19 mouse cellular contexts compared by ENCODE assay signal in genomic region chr11:55217880-55218279, GRCm38 (mm10). TPM values are rescaled to one million over a fixed set of nuclear protein-coding genes. Genes with fewer than 3 reads are reported as not detected.
DNase-seq lines count a peak whose midpoint lies in the region; ATAC-seq and TF ChIP-seq lines count a peak whose summit lies in the region.
"Had no signal": no experiment of that assay in that cellular context is flagged by ENCODE, and none has a peak within 500 bp of the region (broad histone marks: within the 10 kb centered on the region; RNA-seq: fewer than 3 reads in every experiment).

No protein-coding gene starts in this region.

- 0 out of 2 replicates have a peak, but pooled peaks have one; percentile 3 for ATAC-seq in intestine, embryonic 16.5 days
- no peak for ATAC-seq in intestine, embryonic 15.5 days
- ATAC-seq in liver, embryonic 12.5 days: no peak
- no peak for ATAC-seq in liver, embryonic 11.5 days (replicated peaks; ENCODE audit: low FRiP score)
- ATAC-seq in liver, embryonic 13.5 days (ENCODE audit: low read depth): no peak; the same call in 1 of the 2 replicates

- no peaks in the 10 kb centered on the region for H3K27me3 ChIP-seq in intestine, embryonic 16.5 days (replicated peaks; ENCODE audit: control insufficient read depth, insufficient read depth, low read length)
- H3K27me3 ChIP-seq in intestine, embryonic 15.5 days (replicated peaks): no peaks in the 10 kb centered on the region
- no peaks in the 10 kb centered on the region for H3K27me3 ChIP-seq in liver, embryonic 12.5 days (replicated peaks)
- no peaks in the 10 kb centered on the region for H3K27me3 ChIP-seq in liver, embryonic 11.5 days (replicated peaks; ENCODE audit: control insufficient read depth, insufficient read depth, low read length)
- H3K27me3 ChIP-seq in liver, embryonic 13.5 days: no peaks in the 10 kb centered on the region
- H3K27me3 ChIP-seq: heart, embryonic 15.5 days; hindbrain, embryonic 12.5 days; kidney, embryonic 15.5 days; lung, embryonic 15.5 days had no signal

- no peak for TF ChIP-seq CTCF in olfactory bulb, adult 2 months (IDR thresholded peaks at IDR 0.05; ENCODE audit: insufficient read depth, low read depth, low read length)

- no peak for TF ChIP-seq POLR2A in olfactory bulb, adult 2 months (IDR thresholded peaks at IDR 0.05; ENCODE audit: insufficient read depth, low read depth, low read length)

- H3K27ac ChIP-seq in intestine, embryonic 16.5 days (ENCODE audit: low read length): peak overlapping the region; percentile 20; the same call in 1 of the 2 replicates
- H3K27ac ChIP-seq in intestine, embryonic 15.5 days: no peak overlapping the region
- H3K27ac ChIP-seq in liver, embryonic 12.5 days: peak overlapping the region; percentile 53; the same call in 1 of the 2 replicates
- H3K27ac ChIP-seq in liver, embryonic 11.5 days (ENCODE audit: low read depth, low read length): no peak overlapping the region
- peak overlapping the region; percentile 71 for H3K27ac ChIP-seq in liver, embryonic 13.5 days
- H3K27ac ChIP-seq in olfactory bulb, adult 2 months (ENCODE audit: insufficient read depth, low read depth, low read length): peak overlapping the region; percentile 81
- H3K27ac ChIP-seq: embryonic facial prominence, embryonic 10.5 days; heart, embryonic 15.5 days; hindbrain, embryonic 12.5 days had no signal

- H3K4me2 ChIP-seq in intestine, embryonic 16.5 days (ENCODE audit: low read depth, low read length): no peak overlapping the region
- no peak overlapping the region for H3K4me2 ChIP-seq in intestine, embryonic 15.5 days (replicated peaks)
- H3K4me2 ChIP-seq in liver, embryonic 12.5 days: no peak overlapping the region
- H3K4me2 ChIP-seq in liver, embryonic 11.5 days: no peak overlapping the region
- no peak overlapping the region for H3K4me2 ChIP-seq in liver, embryonic 13.5 days
- H3K4me2 ChIP-seq: heart, embryonic 15.5 days; hindbrain, embryonic 12.5 days; kidney, embryonic 15.5 days; lung, embryonic 15.5 days had no signal

- H3K4me3 ChIP-seq in intestine, embryonic 16.5 days (ENCODE audit: low read length): no peak overlapping the region
- H3K4me3 ChIP-seq in intestine, embryonic 15.5 days (replicated peaks): no peak overlapping the region
- no peak overlapping the region for H3K4me3 ChIP-seq in liver, embryonic 12.5 days
- H3K4me3 ChIP-seq in liver, embryonic 11.5 days (ENCODE audit: low read depth, low read length): no peak overlapping the region
- no peak overlapping the region for H3K4me3 ChIP-seq in liver, embryonic 13.5 days (replicated peaks)
- no peak overlapping the region for H3K4me3 ChIP-seq in olfactory bulb, adult 2 months (ENCODE audit: insufficient read depth, low read depth, low read length)
- H3K4me3 ChIP-seq: embryonic facial prominence, embryonic 10.5 days; heart, embryonic 15.5 days; hindbrain, embryonic 12.5 days; kidney, embryonic 15.5 days; lung, embryonic 15.5 days had no signal

- 0 out of 2 replicates have a peak, but pooled peaks cover 3% of the 10 kb centered on the region for H3K36me3 ChIP-seq in intestine, embryonic 16.5 days (ENCODE audit: control insufficient read depth, insufficient read depth, low read length)
- H3K36me3 ChIP-seq in intestine, embryonic 15.5 days: 0 out of 2 replicates have a peak, but pooled peaks cover 5% of the 10 kb centered on the region
- H3K36me3 ChIP-seq in liver, embryonic 12.5 days: peaks cover 52% of the 10 kb centered on the region
- peaks cover 14% of the 10 kb centered on the region for H3K36me3 ChIP-seq in liver, embryonic 11.5 days (ENCODE audit: control insufficient read depth, insufficient read depth, low read length)
- peaks cover 49% of the 10 kb centered on the region for H3K36me3 ChIP-seq in liver, embryonic 13.5 days

- DNase-seq in liver, embryonic 11.5 days (ENCODE audit: low spot score): no peak
- DNase-seq in liver, embryonic 13.5 days: no peak
- DNase-seq in cerebellum, adult 9-10 months: no peak
- no peak for DNase-seq in left cerebral cortex, postnatal 36 days (ENCODE audit: low spot score in 2 of 2)
- DNase-seq: adrenal gland, postnatal 10 days; cerebellum, adult 11-12 months; gastrocnemius, postnatal 14 days; heart, adult 18-20 months; lung, postnatal 4 days had no signal

- no peak overlapping the region for H3K9ac ChIP-seq in intestine, embryonic 16.5 days (ENCODE audit: low read depth, low read length)
- H3K9ac ChIP-seq in intestine, embryonic 15.5 days: no peak overlapping the region
- H3K9ac ChIP-seq in liver, embryonic 12.5 days: no peak overlapping the region
- H3K9ac ChIP-seq in liver, embryonic 11.5 days (ENCODE audit: low read depth, low read length): no peak overlapping the region
- H3K9ac ChIP-seq in liver, embryonic 13.5 days: no peak overlapping the region
- H3K9ac ChIP-seq: heart, embryonic 15.5 days; hindbrain, embryonic 12.5 days; kidney, embryonic 15.5 days; lung, embryonic 15.5 days had no signal

- H3K9me3 ChIP-seq in intestine, embryonic 16.5 days (ENCODE audit: control insufficient read depth, low read length): no peaks in the 10 kb centered on the region
- H3K9me3 ChIP-seq in intestine, embryonic 15.5 days: no peaks in the 10 kb centered on the region
- H3K9me3 ChIP-seq in liver, embryonic 12.5 days (replicated peaks): no peaks in the 10 kb centered on the region
- H3K9me3 ChIP-seq in liver, embryonic 11.5 days (ENCODE audit: control insufficient read depth, low read length): no peaks in the 10 kb centered on the region
- H3K9me3 ChIP-seq in liver, embryonic 13.5 days (replicated peaks): no peaks in the 10 kb centered on the region
- H3K9me3 ChIP-seq: embryonic facial prominence, embryonic 10.5 days; heart, embryonic 15.5 days; kidney, embryonic 15.5 days; lung, embryonic 15.5 days had no signal

- 86% methylated on average over 7 of the region's 7 CpGs for WGBS in intestine, embryonic 16.5 days
- WGBS in intestine, embryonic 15.5 days: 96% methylated on average over 7 of the region's 7 CpGs
- WGBS in liver, embryonic 12.5 days (ENCODE audit: insufficient replicate concordance): 88% methylated on average over 7 of the region's 7 CpGs
- WGBS in liver, embryonic 11.5 days: 86% methylated on average over 7 of the region's 7 CpGs
- WGBS in liver, embryonic 13.5 days (ENCODE audit: insufficient replicate concordance): 74% methylated on average over 7 of the region's 7 CpGs
- 68% methylated on average over 7 of the region's 7 CpGs for WGBS in olfactory bulb, adult 2 months

- intact Hi-C loops in left cerebral cortex, postnatal 36 days (cut with DNase I): no loop called here

- H3K4me1 ChIP-seq in intestine, embryonic 16.5 days (ENCODE audit: control insufficient read depth, insufficient read depth, low read length): peaks cover 12% of the 10 kb centered on the region
- peaks cover 10% of the 10 kb centered on the region; the same call in 1 of the 2 replicates for H3K4me1 ChIP-seq in intestine, embryonic 15.5 days (replicated peaks)
- peaks cover 40% of the 10 kb centered on the region for H3K4me1 ChIP-seq in liver, embryonic 12.5 days
- H3K4me1 ChIP-seq in liver, embryonic 11.5 days (replicated peaks; ENCODE audit: control insufficient read depth, insufficient read depth, low read length): peaks cover 2% of the 10 kb centered on the region; the same call in 1 of the 2 replicates
- H3K4me1 ChIP-seq in liver, embryonic 13.5 days (replicated peaks): peaks cover 52% of the 10 kb centered on the region
- peaks cover 25% of the 10 kb centered on the region for H3K4me1 ChIP-seq in olfactory bulb, adult 2 months (ENCODE audit: control insufficient read depth, insufficient read depth, low read length)
- H3K4me1 ChIP-seq: embryonic facial prominence, embryonic 10.5 days; hindbrain, embryonic 12.5 days had no signal

RNA-seq across cellular contexts. Expression of gene Slc36a1, which starts 13.7 kb away (rescaled TPM):
- 2.4 and 2.8 TPM in 2 replicates for polyA plus RNA-seq in intestine, embryonic 16.5 days (2015; fragmentation: Nextera tagmentation; extraction: Ambion mirVana)
- polyA plus RNA-seq in intestine, embryonic 15.5 days (2015; fragmentation: Nextera tagmentation; extraction: Ambion mirVana): 2.4 and 2.8 TPM in 2 replicates
- polyA plus RNA-seq in liver, embryonic 12.5 days (2016; fragmentation: Nextera tagmentation; extraction: Ambion mirVana): 1.5 and 1.6 TPM in 2 replicates
- 2.0 and 2.9 TPM in 2 replicates for polyA plus RNA-seq in liver, embryonic 11.5 days (2014; fragmentation: Nextera tagmentation; extraction: Ambion mirVana)
- polyA plus RNA-seq in liver, embryonic 13.5 days (2015; fragmentation: Nextera tagmentation; extraction: Ambion mirVana): 1.4 and 1.8 TPM in 2 replicates
- polyA plus RNA-seq in olfactory bulb, adult 2 months (2012; ENCODE audit: insufficient read depth, insufficient read length, low replicate concordance, missing spikeins): not detected in 2 replicates
- total RNA-seq in left cerebral cortex, postnatal 36 days (2021): 10 to 100 TPM; 75.4 to 76.4 TPM

RNA-seq across cellular contexts. Expression of gene Slc36a2, which starts 33.0 kb away (rescaled TPM):
- polyA plus RNA-seq in intestine, embryonic 16.5 days (2015; fragmentation: Nextera tagmentation; extraction: Ambion mirVana): 0.32 and 0.70 TPM in 2 replicates
- polyA plus RNA-seq in intestine, embryonic 15.5 days (2015; fragmentation: Nextera tagmentation; extraction: Ambion mirVana): 0.31 and 0.69 TPM in 2 replicates
- polyA plus RNA-seq in liver, embryonic 12.5 days (2016; fragmentation: Nextera tagmentation; extraction: Ambion mirVana): 6.3 and 6.9 TPM in 2 replicates
- polyA plus RNA-seq in liver, embryonic 11.5 days (2014; fragmentation: Nextera tagmentation; extraction: Ambion mirVana): 5.5 and 5.8 TPM in 2 replicates
- polyA plus RNA-seq in liver, embryonic 13.5 days (2015; fragmentation: Nextera tagmentation; extraction: Ambion mirVana): 9.2 and 10.0 TPM in 2 replicates
- not detected in 2 replicates for polyA plus RNA-seq in olfactory bulb, adult 2 months (2012; ENCODE audit: insufficient read depth, insufficient read length, low replicate concordance, missing spikeins)
- under 1 TPM; 0.20 to 0.32 TPM for total RNA-seq in left cerebral cortex, postnatal 36 days (2021)
- polyA plus RNA-seq: forebrain, embryonic 11.5 days had no signal

Comparison
In these comparisons a context has a peak if more than half of its experiments do, and no peak if none do; other contexts are left out.
1. H3K27ac ChIP-seq: peak in intestine, embryonic 16.5 days (single experiment), liver, embryonic 12.5 days (single experiment), liver, embryonic 13.5 days (single experiment) and olfactory bulb, adult 2 months (single experiment); none in intestine, embryonic 15.5 days (single experiment) and liver, embryonic 11.5 days (single experiment).